Mouse (Mus musculus) ovary, postnatal 10 days (tissue): ENCODE measurements around the gene Tcea3.

Experiments
- DNase-seq: peaks from one replicate; pipeline ENCODE4 v3.0.0; 2022; ENCODE audit warnings: low spot score

Gene Tcea3

GRCm38 (mm10) chr4:136281611-136282010 lies 34.1 kb downstream of the Tcea3 start:
- DNase-seq: no peak

DNA sequence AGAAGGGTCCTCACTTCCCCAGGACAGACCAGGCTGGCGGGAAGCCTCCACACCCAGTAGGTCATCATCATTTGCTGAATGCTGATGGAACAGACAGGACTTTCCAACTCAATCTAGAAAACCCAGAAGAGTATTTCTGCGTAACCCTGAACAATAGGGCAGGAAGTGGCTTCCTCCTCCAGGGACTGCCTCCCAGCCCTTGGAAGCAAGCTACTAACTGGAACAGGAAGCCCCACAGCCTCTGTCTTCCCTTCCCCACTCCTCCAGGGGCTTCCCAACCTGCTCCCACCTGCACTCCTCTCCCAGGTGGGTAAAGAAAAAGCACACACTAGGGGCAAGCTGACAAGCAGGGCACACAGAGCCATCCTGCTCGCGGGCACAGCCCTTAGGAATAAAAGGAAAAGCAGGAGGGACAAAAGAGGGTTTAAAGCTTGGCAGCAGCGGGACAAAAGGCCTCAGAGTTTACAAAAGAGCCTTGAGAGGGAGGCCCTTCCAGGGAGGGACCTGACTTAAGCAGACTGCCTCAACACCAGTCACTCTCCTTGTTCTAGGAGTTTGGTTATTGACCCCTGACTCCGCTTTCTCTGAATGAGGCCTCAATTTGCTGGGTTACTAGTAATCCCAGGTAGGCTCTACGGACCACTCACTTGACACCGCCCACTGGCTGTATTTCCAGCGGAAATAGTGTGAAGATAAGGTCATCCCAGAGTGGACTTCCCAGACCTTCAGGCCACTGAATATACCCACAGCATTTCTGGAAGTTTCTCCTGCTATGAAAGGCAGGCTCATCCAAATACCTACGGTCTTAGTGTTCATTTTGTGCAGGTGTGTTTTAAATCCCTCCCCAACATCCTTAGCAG lies 35.3 kb downstream of the Tcea3 start:
- DNase-seq: no peak

DNA sequence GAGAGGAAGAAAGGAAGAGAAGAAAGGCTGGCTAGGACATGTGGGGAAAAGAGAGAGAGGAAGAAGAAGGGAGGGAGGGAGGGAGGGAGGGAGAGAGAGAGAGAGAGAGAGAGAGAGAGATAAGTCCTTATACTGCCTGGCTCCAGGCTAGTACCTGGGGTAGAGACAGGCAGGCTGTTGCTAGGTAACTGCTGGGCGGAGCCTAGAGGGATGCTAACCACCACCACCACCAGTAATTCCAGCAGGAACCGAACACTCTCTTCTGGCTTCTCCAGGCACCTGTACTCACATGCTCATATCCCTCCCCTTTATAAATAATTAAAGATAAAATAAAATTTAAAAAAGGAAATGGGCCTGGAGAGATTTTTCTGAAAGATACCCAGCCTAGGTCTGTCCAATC lies 36.3 kb downstream of the Tcea3 start:
- no peak for DNase-seq

- peak; percentile 54 for DNase-seq
Observed at GRCm38 (mm10) chr4:136284455-136284854, 36.9 kb downstream of the Tcea3 start, which contains the start of gene Zfp46. Gene Zfp46 (plus strand): TSS chr4:136284683.

- DNase-seq: peak; percentile 22
Observed at GRCm38 (mm10) chr4:136284891-136285290, 37.4 kb downstream of the Tcea3 start.

- peak; percentile 69 for DNase-seq
Observed at GRCm38 (mm10) chr4:136285348-136285810, 37.9 kb downstream of the Tcea3 start.

DNA sequence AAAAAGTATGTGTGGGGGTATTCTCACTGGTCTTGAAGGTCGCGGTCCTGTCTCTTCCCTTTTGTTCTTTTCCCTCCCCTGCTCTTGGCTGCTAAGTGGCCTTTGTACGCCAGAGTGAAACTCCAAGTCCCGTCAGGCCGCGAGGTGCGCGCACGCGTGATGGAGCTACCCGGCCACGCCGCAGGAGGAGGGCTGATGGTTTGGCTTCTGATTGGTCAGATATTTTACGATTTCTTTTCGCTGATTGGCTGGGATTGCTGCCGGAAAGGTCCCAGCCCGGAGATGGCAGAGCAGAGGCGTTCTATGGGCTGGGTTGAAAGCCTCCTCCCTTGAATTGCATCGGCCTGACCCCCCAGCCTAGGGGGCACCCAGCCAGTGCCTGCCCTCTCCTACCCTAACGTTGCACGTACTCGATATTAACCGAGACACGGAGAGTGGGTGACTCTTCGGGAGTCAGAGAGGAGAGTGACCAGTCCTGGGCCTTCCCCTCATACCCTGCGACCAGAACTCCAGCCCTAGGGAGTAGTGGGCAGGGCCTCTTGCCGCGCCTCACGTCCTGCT lies 38.4 kb downstream of the Tcea3 start:
- DNase-seq: peak; percentile 80

GRCm38 (mm10) chr4:136289918-136290780 lies 42.6 kb downstream of the Tcea3 start:
- DNase-seq: no peak

DNA sequence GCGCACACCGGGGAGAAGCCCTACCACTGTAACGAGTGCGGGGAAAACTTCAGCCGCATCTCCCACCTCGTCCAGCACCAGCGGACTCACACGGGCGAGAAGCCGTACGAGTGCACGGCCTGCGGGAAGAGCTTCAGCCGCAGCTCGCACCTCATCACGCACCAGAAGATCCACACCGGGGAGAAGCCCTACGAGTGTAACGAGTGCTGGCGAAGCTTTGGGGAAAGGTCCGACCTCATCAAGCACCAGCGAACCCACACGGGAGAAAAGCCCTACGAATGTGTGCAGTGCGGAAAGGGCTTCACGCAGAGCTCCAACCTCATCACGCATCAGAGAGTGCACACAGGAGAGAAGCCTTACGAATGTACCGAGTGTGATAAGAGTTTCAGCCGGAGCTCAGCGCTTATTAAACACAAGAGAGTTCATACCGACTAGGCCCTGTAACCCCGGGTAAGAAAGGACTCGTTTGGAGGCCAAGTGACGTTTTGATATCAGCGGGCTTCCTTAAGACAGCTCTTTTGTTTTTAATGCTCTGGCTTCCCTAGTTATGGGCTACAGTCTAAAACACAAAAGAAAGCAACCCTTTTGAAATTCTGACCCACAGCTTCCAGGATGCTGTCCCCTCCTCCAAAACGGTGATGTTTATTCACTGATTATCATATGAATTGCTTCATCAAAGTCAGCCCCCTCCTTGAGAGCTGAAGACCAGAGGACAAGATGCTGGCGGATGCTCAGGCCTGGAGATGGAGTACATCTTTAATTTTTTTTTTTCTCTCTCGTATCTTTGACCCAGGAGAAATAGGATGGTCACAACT lies 43.5 kb downstream of the Tcea3 start:
- no peak for DNase-seq

DNA sequence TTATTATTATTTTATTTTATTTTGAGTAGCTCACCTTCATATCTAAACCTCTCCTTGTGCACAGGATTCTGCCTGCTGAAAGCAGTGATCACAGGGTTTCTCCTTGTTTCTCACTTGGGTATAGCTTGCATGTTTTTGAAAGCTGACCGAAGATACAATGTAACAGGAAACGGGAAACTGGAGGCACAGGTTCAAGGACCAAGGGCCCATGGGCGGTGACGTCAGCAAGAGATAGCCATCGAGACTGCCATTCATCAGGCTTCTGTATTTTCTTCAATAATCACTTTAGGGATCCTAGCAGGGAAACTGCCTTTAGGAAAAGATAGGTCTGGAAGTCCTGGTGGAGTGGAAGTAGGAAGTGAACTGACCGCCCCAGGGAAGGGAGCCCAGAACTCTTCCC lies 44.2 kb downstream of the Tcea3 start:
- DNase-seq: no peak

DNA sequence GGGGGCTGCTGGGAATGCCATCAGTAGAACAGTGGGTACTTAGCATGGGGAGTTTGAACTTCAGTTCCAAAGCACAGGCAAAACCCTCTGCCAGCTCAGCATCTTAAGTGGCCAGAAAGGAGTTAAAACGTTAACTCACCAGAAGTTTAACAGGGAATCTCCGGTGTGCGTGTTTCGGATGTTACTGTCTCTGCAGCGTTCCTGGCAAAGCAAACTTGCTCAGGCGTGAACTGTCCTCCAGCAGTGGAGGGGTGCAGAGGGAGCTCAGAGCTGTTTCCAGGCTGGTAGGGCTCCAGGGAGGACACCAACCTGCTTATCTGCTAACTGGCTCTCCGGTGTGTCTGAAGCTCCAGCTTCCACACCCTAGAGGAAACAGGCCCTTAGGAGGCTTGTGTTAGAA lies 48.4 kb downstream of the Tcea3 start:
- DNase-seq: no peak

- no peak for DNase-seq
Observed at GRCm38 (mm10) chr4:136302462-136302861, 54.9 kb downstream of the Tcea3 start.

DNA sequence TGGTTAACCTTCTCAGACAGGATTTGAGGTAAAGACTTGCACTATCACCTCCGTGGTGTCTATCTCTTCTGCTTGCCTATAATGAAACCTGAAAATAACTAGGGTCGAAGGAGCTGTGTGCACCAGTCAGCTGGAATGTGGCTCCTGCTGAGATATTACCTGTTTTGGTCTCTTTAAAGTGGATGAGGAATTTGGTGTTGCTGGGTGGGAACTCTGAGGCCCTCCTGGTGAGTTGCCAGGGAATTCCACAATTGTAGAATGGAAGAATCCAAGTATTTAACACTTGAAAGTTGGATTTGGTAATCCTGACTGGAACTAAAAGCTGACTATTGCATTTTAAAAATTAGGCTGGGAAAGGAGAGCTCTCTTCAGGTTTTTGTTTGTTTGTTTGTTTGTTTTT lies 56.7 kb downstream of the Tcea3 start:
- DNase-seq: no peak

GRCm38 (mm10) chr4:136308355-136308754 lies 60.8 kb downstream of the Tcea3 start:
- DNase-seq: no peak

GRCm38 (mm10) chr4:136309780-136310179 lies 62.3 kb downstream of the Tcea3 start:
- DNase-seq: peak; percentile 15

GRCm38 (mm10) chr4:136310229-136311041 lies 62.9 kb downstream of the Tcea3 start, which contains the start of gene Hnrnpr:
Gene Hnrnpr (plus strand): TSS chr4:136310942.
- DNase-seq: peak; percentile 100

- peak; percentile 18 for DNase-seq
Observed at GRCm38 (mm10) chr4:136311042-136311999, 63.8 kb downstream of the Tcea3 start.

GRCm38 (mm10) chr4:136312616-136313015 lies 65.1 kb downstream of the Tcea3 start:
- no peak for DNase-seq

DNA sequence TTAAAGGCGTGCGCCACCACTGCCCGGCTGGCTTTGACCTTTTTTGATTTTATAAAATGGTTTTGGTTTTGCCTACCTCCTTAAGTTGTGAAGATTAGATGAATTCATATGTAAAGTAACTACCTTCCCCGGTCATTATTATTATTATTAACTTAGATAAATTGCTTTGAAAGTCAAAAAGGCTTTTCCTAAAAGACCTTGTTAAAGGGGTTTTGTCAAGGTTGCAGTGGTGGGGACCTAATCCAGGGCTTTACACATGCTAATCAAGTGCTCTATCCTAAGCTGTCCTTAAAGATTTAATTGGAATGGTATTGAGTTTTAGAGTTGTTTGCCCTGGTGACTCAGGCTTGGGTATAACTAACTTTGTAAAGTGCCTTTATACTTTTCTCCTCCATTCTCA lies 70.1 kb downstream of the Tcea3 start:
- no peak for DNase-seq
